Mouse (Mus musculus): ENCODE measurements around the gene Smim11.

- TF ChIP-seq TCF12 (IDR thresholded peaks at IDR 0.05; ENCODE audit: low read depth, low read length): no peak
- no peak for TF ChIP-seq CTCF (IDR thresholded peaks at IDR 0.05 in 2 of 3, conservative IDR thresholded peaks at IDR 0.05 in 1 of 3; ENCODE audit: control insufficient read depth in 1 of 3, insufficient read depth in 1 of 3, low read depth in 2 of 3, low read length in 3 of 3, poor library complexity in 1 of 3, severe bottlenecking in 1 of 3)
- TF ChIP-seq EP300 (IDR thresholded peaks at IDR 0.05; ENCODE audit: low read depth in 1 of 2, low read length in 2 of 2): no peak
- no peak for TF ChIP-seq TAL1 (IDR thresholded peaks at IDR 0.05; ENCODE audit: low read length)
- no peak for TF ChIP-seq CHD2 (IDR thresholded peaks at IDR 0.05; ENCODE audit: low read length)
- no peak for TF ChIP-seq POLR2A (IDR thresholded peaks at IDR 0.05; ENCODE audit: control insufficient read depth in 1 of 2, insufficient read depth in 1 of 2, low read depth in 1 of 2, low read length in 2 of 2, poor library complexity in 1 of 2)
- no peak for TF ChIP-seq NELFE (IDR thresholded peaks at IDR 0.05; ENCODE audit: low read depth, low read length)
- TF ChIP-seq E2F4 (IDR thresholded peaks at IDR 0.05; ENCODE audit: borderline replicate concordance, low read depth, low read length): no peak
- TF ChIP-seq MEF2A (IDR thresholded peaks at IDR 0.05; ENCODE audit: extremely low read depth, insufficient replicate concordance, low read depth, low read length, poor library complexity, severe bottlenecking): no peak
- TF ChIP-seq POLR2AphosphoS5 (IDR thresholded peaks at IDR 0.05; ENCODE audit: borderline replicate concordance, low read depth, low read length): no peak
- no peak for TF ChIP-seq JUND (IDR thresholded peaks at IDR 0.05; ENCODE audit: low read depth, low read length)
- TF ChIP-seq POLR2AphosphoS2 (IDR thresholded peaks at IDR 0.05; ENCODE audit: low read length): no peak
These were observed 9.0 kb upstream of the Smim11 start, which contains the start of gene Kcne2 for GRCm38 (mm10) chr16:92292101-92292500.

Data from MEL (cell line).